In genomic region chr5:28124321-28125230, GRCm38 (mm10) we compare ENCODE assay signal across 11 mouse cellular contexts. TPM values are rescaled to one million over a fixed set of nuclear protein-coding genes. Genes with fewer than 3 reads are reported as not detected.
A peak's percentile ranks its signal among the peaks of the same experiment; 100 is the strongest.
DNase-seq lines count a peak whose midpoint lies in the region; ATAC-seq and TF ChIP-seq lines count a peak whose summit lies in the region.
"Had no signal": no experiment of that assay in that cellular context is flagged by ENCODE, and none has a peak within 500 bp of the region (broad histone marks: within the 10 kb centered on the region; RNA-seq: fewer than 3 reads in every experiment).

No protein-coding gene starts in this region.

- ATAC-seq in lung, embryonic 14.5 days (ENCODE audit: insufficient read depth) = peak; percentile 55; the same call in 1 of the 2 replicates
- ATAC-seq in hindbrain, embryonic 16.5 days = peak; percentile 74

- no peak for DNase-seq in lung, embryonic 14.5 days
- no peak for DNase-seq in lung, adult 18-20 months
- peak; percentile 56 for DNase-seq in forebrain, embryonic 10.5 days (ENCODE audit: extremely low spot score, low spot score)
- DNase-seq in retina, postnatal 1 day = peak; percentile 40
- no peak for DNase-seq in gastrocnemius, postnatal 36 days
- no peak for DNase-seq in gastrocnemius, postnatal 4 days (ENCODE audit: low spot score in 2 of 2)
- DNase-seq: gastrocnemius, adult 2 months; layer of hippocampus, postnatal 36 days; lung, postnatal 10 days; thymus, postnatal 36 days had no signal

- H3K4me3 ChIP-seq in lung, embryonic 14.5 days (ENCODE audit: low read depth, low read length) = no peak overlapping the region
- H3K4me3 ChIP-seq in forebrain, embryonic 10.5 days = peak overlapping the region; percentile 36
- peak overlapping the region; percentile 15; the same call in 1 of the 2 replicates for H3K4me3 ChIP-seq in hindbrain, embryonic 16.5 days (ENCODE audit: low read length)
- H3K4me3 ChIP-seq: gastrocnemius, adult 2 months had no signal

- no peaks in the 10 kb centered on the region for H3K4me1 ChIP-seq in lung, embryonic 14.5 days (ENCODE audit: insufficient read depth)
- H3K4me1 ChIP-seq in forebrain, embryonic 10.5 days = peaks cover 21% of the 10 kb centered on the region
- H3K4me1 ChIP-seq in hindbrain, embryonic 16.5 days (ENCODE audit: control insufficient read depth, insufficient read depth, low read depth, low read length) = peaks cover 7% of the 10 kb centered on the region; the same call in 1 of the 2 replicates

- H3K9ac ChIP-seq in lung, embryonic 14.5 days = no peak overlapping the region
- no peak overlapping the region for H3K9ac ChIP-seq in hindbrain, embryonic 16.5 days (ENCODE audit: low read depth, low read length)

- intact Hi-C loops in gastrocnemius, postnatal 36 days (cut with DNase I) = no loop called here

- TF ChIP-seq CTCF in lung, embryonic 14.5 days (IDR thresholded peaks at IDR 0.05; ENCODE audit: low read depth) = no peak

- no peaks in the 10 kb centered on the region for H3K9me3 ChIP-seq in lung, embryonic 14.5 days (ENCODE audit: low read depth, low read length)
- H3K9me3 ChIP-seq in forebrain, embryonic 10.5 days = no peaks in the 10 kb centered on the region
- H3K9me3 ChIP-seq in hindbrain, embryonic 16.5 days (ENCODE audit: control insufficient read depth, low read length) = no peaks in the 10 kb centered on the region

- no peak overlapping the region for H3K27ac ChIP-seq in lung, embryonic 14.5 days (ENCODE audit: low read depth)
- no peak overlapping the region for H3K27ac ChIP-seq in forebrain, embryonic 10.5 days
- 0 out of 2 replicates have a peak overlapping the region, but pooled peaks have one; percentile 8 for H3K27ac ChIP-seq in hindbrain, embryonic 16.5 days (ENCODE audit: low read depth, low read length)
- H3K27ac ChIP-seq: gastrocnemius, adult 2 months had no signal

- H3K27me3 ChIP-seq in lung, embryonic 14.5 days (ENCODE audit: insufficient read depth, low read length) = peaks cover 86% of the 10 kb centered on the region
- peaks cover 100% of the 10 kb centered on the region for H3K27me3 ChIP-seq in forebrain, embryonic 10.5 days (ENCODE audit: poor library complexity, severe bottlenecking)
- H3K27me3 ChIP-seq in hindbrain, embryonic 16.5 days (replicated peaks; ENCODE audit: control insufficient read depth, insufficient read depth, low read length) = peaks cover 51% of the 10 kb centered on the region

- 5% methylated on average over 28 of the region's 28 CpGs for WGBS in lung, embryonic 14.5 days
- 4% methylated on average over 28 of the region's 28 CpGs for WGBS in forebrain, embryonic 10.5 days
- 6% methylated on average over 28 of the region's 28 CpGs for WGBS in hindbrain, embryonic 16.5 days

- H3K36me3 ChIP-seq in lung, embryonic 14.5 days (ENCODE audit: insufficient read depth) = no peaks in the 10 kb centered on the region
- H3K36me3 ChIP-seq in forebrain, embryonic 10.5 days (replicated peaks) = no peaks in the 10 kb centered on the region
- no peaks in the 10 kb centered on the region for H3K36me3 ChIP-seq in hindbrain, embryonic 16.5 days (ENCODE audit: control insufficient read depth, insufficient read depth, low read length)

- H3K4me2 ChIP-seq in lung, embryonic 14.5 days = no peak overlapping the region
- peak overlapping the region; percentile 42 for H3K4me2 ChIP-seq in hindbrain, embryonic 16.5 days (ENCODE audit: low read length)

RNA-seq across cellular contexts. Expression of gene En2, which starts 40.9 kb away (rescaled TPM):
- not detected in 2 replicates for polyA plus RNA-seq in lung, embryonic 14.5 days (2014; fragmentation: Nextera tagmentation; extraction: Ambion mirVana)
- polyA plus RNA-seq in forebrain, embryonic 10.5 days (2016; fragmentation: Nextera tagmentation; extraction: Ambion mirVana) = not detected in 2 replicates
- polyA plus RNA-seq in hindbrain, embryonic 16.5 days (2015; fragmentation: Nextera tagmentation; extraction: Ambion mirVana) = 0.40 and 0.55 TPM in 2 replicates
- under 1 TPM; 0.23 to 0.30 TPM for total RNA-seq in gastrocnemius, postnatal 36 days (2021)
- total RNA-seq in gastrocnemius, postnatal 4 days (2021) = under 1 TPM in 1 of 2 experiments, not detected in 1; 0.18 TPM

RNA-seq across cellular contexts. Expression of gene Insig1, which starts 53.4 kb away (rescaled TPM):
- 66.5 and 74.8 TPM in 2 replicates for polyA plus RNA-seq in lung, embryonic 14.5 days (2014; fragmentation: Nextera tagmentation; extraction: Ambion mirVana)
- polyA plus RNA-seq in forebrain, embryonic 10.5 days (2016; fragmentation: Nextera tagmentation; extraction: Ambion mirVana) = 94.2 and 104 TPM in 2 replicates
- 76.9 and 79.5 TPM in 2 replicates for polyA plus RNA-seq in hindbrain, embryonic 16.5 days (2015; fragmentation: Nextera tagmentation; extraction: Ambion mirVana)
- 10 to 100 TPM in 1 of 2 experiments, 1 to 10 TPM in 1; 7.4 to 11.1 TPM for total RNA-seq in gastrocnemius, postnatal 36 days (2021)
- total RNA-seq in gastrocnemius, postnatal 4 days (2021) = 10 to 100 TPM; 42.4 to 51.0 TPM

Comparison
In these comparisons a context has a peak if more than half of its experiments do, and no peak if none do; other contexts are left out.
1. DNase-seq: peak in forebrain, embryonic 10.5 days (single experiment) and retina, postnatal 1 day (single experiment); none in lung, embryonic 14.5 days (single experiment), lung, adult 18-20 months (0 of 2), gastrocnemius, postnatal 36 days (0 of 2) and gastrocnemius, postnatal 4 days (0 of 2).